Comparison of ENCODE assay signal across 17 mouse cellular contexts in genomic region chr16:46362022-46362421, GRCm38 (mm10).
DNase-seq lines count a peak whose midpoint lies in the region; ATAC-seq and TF ChIP-seq lines count a peak whose summit lies in the region.
"Had no signal": no experiment of that assay in that cellular context is flagged by ENCODE, and none has a peak within 500 bp of the region (broad histone marks: within the 10 kb centered on the region; RNA-seq: fewer than 3 reads in every experiment).

No protein-coding gene starts in this region.

- no peak overlapping the region for H3K27ac ChIP-seq in hindbrain, embryonic 10.5 days
- no peak overlapping the region for H3K27ac ChIP-seq in hindbrain, embryonic 13.5 days
- no peak overlapping the region for H3K27ac ChIP-seq in thymus, adult 2 months (ENCODE audit: control insufficient read depth, insufficient read depth, low read length)
- H3K27ac ChIP-seq: embryonic facial prominence, embryonic 12.5 days; liver, embryonic 13.5 days had no signal

- no peak for TF ChIP-seq POLR2A in thymus, adult 2 months (IDR thresholded peaks at IDR 0.05; ENCODE audit: control insufficient read depth, extremely low read depth, insufficient read depth, low read length, poor library complexity)

- no peak overlapping the region for H3K4me2 ChIP-seq in hindbrain, embryonic 13.5 days
- H3K4me2 ChIP-seq: embryonic facial prominence, embryonic 12.5 days; liver, embryonic 13.5 days had no signal

- H3K4me3 ChIP-seq in hindbrain, embryonic 10.5 days: no peak overlapping the region
- H3K4me3 ChIP-seq in hindbrain, embryonic 13.5 days: no peak overlapping the region
- no peak overlapping the region for H3K4me3 ChIP-seq in thymus, adult 2 months (ENCODE audit: control insufficient read depth, insufficient read depth, low read length)
- H3K4me3 ChIP-seq: embryonic facial prominence, embryonic 12.5 days; liver, embryonic 13.5 days had no signal

- DNase-seq in frontal cortex, postnatal 25 days (ENCODE audit: low spot score in 2 of 2): no peak
- DNase-seq in hindbrain, embryonic 10.5 days (ENCODE audit: low spot score): peak; percentile 3
- peak; percentile 19 for DNase-seq in Muller cell, postnatal 12 days (ENCODE audit: inconsistent ontology term)
- DNase-seq in gastrocnemius, postnatal 36 days: peak; percentile 12 to 16
- no peak for DNase-seq in thymus, adult 2 months
- DNase-seq: adrenal gland, postnatal 14 days; cerebellum, adult 9-11 months; kidney, adult 8-10 months; liver, embryonic 13.5 days; lung, postnatal 10 days; right cerebral cortex, postnatal 14 days; thymus, adult 18-20 months had no signal

- H3K4me1 ChIP-seq in hindbrain, embryonic 10.5 days (replicated peaks): peaks cover 11% of the 10 kb centered on the region
- H3K4me1 ChIP-seq in hindbrain, embryonic 13.5 days (replicated peaks): peaks cover 9% of the 10 kb centered on the region; the same call in 1 of the 2 replicates
- H3K4me1 ChIP-seq in thymus, adult 2 months (replicated peaks; ENCODE audit: control insufficient read depth, insufficient read depth, low read length): no peaks in the 10 kb centered on the region
- H3K4me1 ChIP-seq: liver, embryonic 13.5 days had no signal

- no peaks in the 10 kb centered on the region for H3K9me3 ChIP-seq in hindbrain, embryonic 10.5 days
- no peaks in the 10 kb centered on the region for H3K9me3 ChIP-seq in hindbrain, embryonic 13.5 days
- H3K9me3 ChIP-seq: embryonic facial prominence, embryonic 12.5 days; liver, embryonic 13.5 days had no signal

- intact Hi-C loops in gastrocnemius, postnatal 36 days (cut with DNase I): no loop called here

- peak; percentile 65 for ATAC-seq in frontal cortex, adult (ENCODE audit: low TSS enrichment)
- ATAC-seq in hindbrain, embryonic 13.5 days (ENCODE audit: low FRiP score): no peak
- no peak for ATAC-seq in erythroid progenitor cell, adult 5-6 weeks (replicated peaks; ENCODE audit: low FRiP score, poor library complexity, severe bottlenecking)
- ATAC-seq: forebrain, embryonic 16.5 days had no signal

- no peaks in the 10 kb centered on the region for H3K36me3 ChIP-seq in hindbrain, embryonic 10.5 days
- H3K36me3 ChIP-seq in hindbrain, embryonic 13.5 days: no peaks in the 10 kb centered on the region
- no peaks in the 10 kb centered on the region for H3K36me3 ChIP-seq in thymus, adult 2 months (ENCODE audit: control insufficient read depth, insufficient read depth, low read length)
- H3K36me3 ChIP-seq: embryonic facial prominence, embryonic 12.5 days; liver, embryonic 13.5 days had no signal

- WGBS in hindbrain, embryonic 10.5 days: 61% methylated on average over 6 of the region's 6 CpGs
- 68% methylated on average over 6 of the region's 6 CpGs for WGBS in hindbrain, embryonic 13.5 days
- WGBS in thymus, adult 2 months: 71% methylated on average over 6 of the region's 6 CpGs

- H3K27me3 ChIP-seq in hindbrain, embryonic 10.5 days (ENCODE audit: insufficient read depth, poor library complexity, severe bottlenecking): no peaks in the 10 kb centered on the region
- H3K27me3 ChIP-seq in hindbrain, embryonic 13.5 days: no peaks in the 10 kb centered on the region
- H3K27me3 ChIP-seq in thymus, adult 2 months (ENCODE audit: control insufficient read depth, insufficient read depth, low read length): no peaks in the 10 kb centered on the region
- H3K27me3 ChIP-seq: embryonic facial prominence, embryonic 12.5 days; liver, embryonic 13.5 days had no signal

- no peak for TF ChIP-seq CTCF in thymus, adult 2 months (IDR thresholded peaks at IDR 0.05; ENCODE audit: borderline replicate concordance, control insufficient read depth, extremely low read depth, insufficient read depth, low read length, poor library complexity)

- H3K9ac ChIP-seq in hindbrain, embryonic 13.5 days: no peak overlapping the region
- H3K9ac ChIP-seq: embryonic facial prominence, embryonic 12.5 days; liver, embryonic 13.5 days had no signal

Comparison
In these comparisons a context has a peak if more than half of its experiments do, and no peak if none do; other contexts are left out.
1. DNase-seq: peak in hindbrain, embryonic 10.5 days (single experiment), Muller cell, postnatal 12 days (single experiment) and gastrocnemius, postnatal 36 days (2 of 2); none in frontal cortex, postnatal 25 days (0 of 2) and thymus, adult 2 months (single experiment).